Comparison of ENCODE assay signal across 16 mouse cellular contexts in the genomic region with DNA sequence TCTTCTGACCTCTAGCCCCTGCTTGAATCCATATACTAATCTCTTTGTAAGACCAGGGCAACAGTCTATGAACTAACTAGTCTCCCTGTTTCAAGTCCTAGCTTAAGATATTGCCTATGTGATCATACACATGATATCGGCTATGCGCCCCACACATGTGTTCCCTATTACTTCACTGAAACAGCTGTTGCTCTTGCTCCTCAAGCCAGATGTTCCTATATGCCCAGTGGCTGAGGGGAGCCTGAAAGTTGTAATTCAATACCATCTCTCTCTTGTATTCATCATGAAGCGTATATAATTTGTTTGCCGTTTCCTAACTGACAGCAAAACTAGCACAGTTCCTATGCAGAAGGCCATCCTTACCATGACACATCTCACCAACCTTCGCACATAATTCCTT.
"Had no signal": no experiment of that assay in that cellular context is flagged by ENCODE, and none has a peak within 500 bp of the region (broad histone marks: within the 10 kb centered on the region; RNA-seq: fewer than 3 reads in every experiment).

No protein-coding gene starts in this region.

- H3K27ac ChIP-seq: limb, embryonic 12.5 days; liver, embryonic 12.5 days; liver, embryonic 15.5 days; lung, embryonic 15.5 days had no signal

- H3K27me3 ChIP-seq: limb, embryonic 12.5 days; liver, embryonic 12.5 days; liver, embryonic 15.5 days; lung, embryonic 15.5 days had no signal

- DNase-seq: kidney, postnatal 14 days; kidney, postnatal 4 days; layer of hippocampus, adult 9-11 months; liver; lung, adult 18-20 months; lung, postnatal 10 days; lung, postnatal 36 days; midbrain, embryonic 14.5 days; thymus, adult 18-20 months; thymus, postnatal 14 days; thymus, postnatal 4 days had no signal

- H3K9ac ChIP-seq: limb, embryonic 12.5 days; liver, embryonic 12.5 days; liver, embryonic 15.5 days; lung, embryonic 15.5 days had no signal

- ATAC-seq: liver, embryonic 12.5 days had no signal

- H3K4me3 ChIP-seq: limb, embryonic 12.5 days; liver, embryonic 12.5 days; liver, embryonic 15.5 days; lung, embryonic 15.5 days had no signal

- H3K4me1 ChIP-seq: limb, embryonic 12.5 days; liver, embryonic 12.5 days; liver, embryonic 15.5 days; lung, embryonic 15.5 days had no signal

- H3K9me3 ChIP-seq: limb, embryonic 12.5 days; liver, embryonic 12.5 days; liver, embryonic 15.5 days; lung, embryonic 15.5 days had no signal

- H3K4me2 ChIP-seq: limb, embryonic 12.5 days; liver, embryonic 12.5 days; liver, embryonic 15.5 days; lung, embryonic 15.5 days; midbrain, embryonic 11.5 days had no signal
